Mouse (Mus musculus) neural tube, embryonic 12.5 days (tissue): ENCODE measurements around the gene Otx2. TPM values are rescaled to one million over a fixed set of nuclear protein-coding genes. Genes with fewer than 3 reads are reported as not detected.

Source experiments
- ATAC-seq: fragments of 200-750 bp; cut with Nextera tagmentation; 2 replicates; pipeline ENCODE4 v1.8.0; 2017; ENCODE audit warnings: low read depth, mild to moderate bottlenecking, moderate TSS enrichment, moderate library complexity; ENCODE audit not compliant: low FRiP score
- H3K27ac ChIP-seq: fragments of 300-500 bp; sonication (generic); 2 replicates; pipeline ENCODE4 v1.5.1; 2016
- H3K27me3 ChIP-seq: fragments of 300-500 bp; sonication (generic); replicated peaks from 2 replicates; pipeline ENCODE4 v1.6.1; 2016; ENCODE audit warnings: mild to moderate bottlenecking
- H3K36me3 ChIP-seq: fragments of 300-500 bp; sonication (generic); 2 replicates; pipeline ENCODE4 v1.6.1; 2016; ENCODE audit warnings: mild to moderate bottlenecking
- H3K4me1 ChIP-seq: fragments of 300-500 bp; sonication (generic); 2 replicates; pipeline ENCODE4 v1.6.1; 2016
- H3K4me2 ChIP-seq: fragments of 300-500 bp; sonication (generic); replicated peaks from 2 replicates; pipeline ENCODE4 v1.6.1; 2016; ENCODE audit warnings: mild to moderate bottlenecking
- H3K4me3 ChIP-seq: fragments of 300-500 bp; sonication (generic); 2 replicates; pipeline ENCODE4 v1.5.1; 2016
- H3K9ac ChIP-seq: fragments of 300-500 bp; sonication (generic); 2 replicates; pipeline ENCODE4 v1.6.1; 2016; ENCODE audit warnings: mild to moderate bottlenecking
- H3K9me3 ChIP-seq: fragments of 300-500 bp; sonication (generic); 2 replicates; pipeline ENCODE4 v1.6.1; 2016; ENCODE audit warnings: mild to moderate bottlenecking
- WGBS: fragments of 180-500 bp; shearing (Covaris S2); methylation state at CpG from one replicate; pipeline ENCODE4 v1.1.7; 2016; 5-methylcytosine and 5-hydroxymethylcytosine counted together
- polyA plus RNA-seq: library from polyadenylated mRNA; unstranded; fragments of >200 nt; fragmentation: Nextera tagmentation; extraction: Ambion mirVana; gene quantifications from 2 replicates; pipeline ENCODE4 v1.2.1, GENCODE M21; 2016

The Otx2 gene
- polyA plus RNA-seq, 1 experiment from 2014 or later, result not detected

DNA sequence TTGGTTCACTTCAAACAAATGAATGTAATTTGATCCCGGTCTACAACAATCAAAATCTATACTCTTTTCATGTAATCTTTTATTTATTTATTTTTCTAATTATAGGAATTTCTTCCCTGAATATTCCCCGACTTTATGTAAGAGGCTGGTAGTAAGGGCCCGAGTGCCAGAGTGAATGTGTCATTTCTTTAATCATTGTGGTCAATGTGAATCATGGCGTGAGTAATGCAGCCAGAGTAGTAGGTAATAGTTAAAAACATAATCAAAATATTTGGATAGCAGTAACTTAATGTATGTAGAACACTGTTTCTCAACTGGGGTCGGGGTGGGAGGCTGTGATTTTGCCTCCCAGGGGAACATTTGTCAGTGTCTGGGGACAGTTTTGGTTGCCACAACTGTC, 6.0 kb upstream of the Otx2 start:
- Histone ChIP-seq H3K4me1 (no peaks in the 10 kb centered on the region), H3K27ac (no peak overlapping the region), H3K36me3 (no peaks in the 10 kb centered on the region), H3K4me3 (no peak overlapping the region), H3K4me2 (no peak overlapping the region), H3K9ac (no peak overlapping the region), H3K27me3 (peaks cover 39% of the 10 kb centered on the region), H3K9me3 (no peaks in the 10 kb centered on the region)
- WGBS, result 79% methylated on average over 5 of the region's 5 CpGs
- no peak for ATAC-seq

DNA sequence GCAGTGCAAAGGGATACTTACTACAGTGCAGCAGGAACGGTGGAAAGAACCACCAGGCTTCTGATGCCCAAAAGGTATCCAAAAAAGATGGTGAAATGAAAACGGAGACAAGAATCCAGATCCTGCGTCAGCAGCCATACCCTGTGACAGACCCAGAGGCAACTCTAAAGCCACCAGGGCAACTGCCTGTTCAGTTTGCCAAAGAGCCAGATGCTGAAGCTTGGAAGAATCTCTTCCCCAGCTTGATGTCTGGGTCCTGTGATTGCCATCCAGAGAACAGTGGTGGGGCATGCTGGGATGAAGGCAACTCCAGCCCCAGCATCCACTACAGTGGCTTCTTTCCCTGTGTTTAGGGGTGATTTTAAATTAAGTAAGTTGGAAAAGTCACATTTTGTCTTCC, 5.1 kb upstream of the Otx2 start:
- H3K4me3 ChIP-seq, result no peak overlapping the region
- no peak overlapping the region for H3K27ac ChIP-seq
- H3K9ac ChIP-seq, result no peak overlapping the region
- no peaks in the 10 kb centered on the region for H3K36me3 ChIP-seq
- WGBS, result 89% methylated on average over 3 of the region's 3 CpGs
- 0 out of 2 replicates have a peak, but pooled peaks cover under 1% of the 10 kb centered on the region for H3K4me1 ChIP-seq
- no peaks in the 10 kb centered on the region for H3K9me3 ChIP-seq
- no peak overlapping the region for H3K4me2 ChIP-seq
- no peak for ATAC-seq
- H3K27me3 ChIP-seq, result peaks cover 48% of the 10 kb centered on the region

DNA sequence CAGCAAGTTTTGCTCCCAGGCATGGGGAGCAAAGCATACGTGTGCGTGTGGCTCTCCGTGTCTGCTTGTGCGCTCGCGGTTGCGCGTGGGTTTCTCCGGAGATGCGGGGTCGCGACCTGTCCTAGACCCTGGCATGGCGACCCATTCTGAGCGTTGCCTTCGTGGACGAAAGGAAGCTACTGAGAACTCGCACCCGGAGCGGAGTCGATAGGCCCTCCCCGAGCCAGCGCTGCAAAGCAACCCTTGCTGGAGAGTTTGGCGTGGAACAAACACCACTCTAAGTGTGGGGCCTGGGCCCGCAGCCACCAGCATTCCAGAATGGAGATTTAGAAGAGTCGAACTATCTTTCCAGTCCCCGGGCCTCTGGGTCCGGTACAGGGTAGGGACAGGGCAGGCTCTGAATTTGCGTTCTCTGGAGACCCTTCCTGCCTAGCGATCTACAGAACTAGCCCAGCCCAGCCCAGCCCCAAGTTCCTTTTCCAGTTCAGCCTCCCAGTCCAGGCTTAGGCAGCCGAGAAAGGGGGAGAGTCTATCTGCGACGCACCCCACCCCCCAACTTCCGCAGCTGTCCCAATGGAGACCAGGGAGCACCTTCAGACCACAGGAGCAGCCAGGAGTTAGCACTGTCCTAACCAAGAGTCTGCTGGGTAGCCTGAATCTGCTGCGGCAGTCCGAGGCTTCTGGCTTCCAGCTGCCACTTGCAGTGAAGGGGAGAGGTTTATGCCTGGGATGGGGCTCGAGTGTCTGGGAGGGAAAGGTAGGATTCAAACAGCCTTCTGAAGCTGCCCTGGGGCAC, 615 bp upstream of the Otx2 start:
- no peaks in the 10 kb centered on the region for H3K36me3 ChIP-seq
- H3K27me3 ChIP-seq, result peaks cover 93% of the 10 kb centered on the region
- 0 out of 2 replicates have a peak, but pooled peaks cover 4% of the 10 kb centered on the region for H3K4me1 ChIP-seq
- no peak overlapping the region for H3K9ac ChIP-seq
- H3K27ac ChIP-seq, result no peak overlapping the region
- no peaks in the 10 kb centered on the region for H3K9me3 ChIP-seq
- no peak overlapping the region for H3K4me2 ChIP-seq
- 2% methylated on average over 36 of the region's 36 CpGs for WGBS
- no peak for ATAC-seq
- no peak overlapping the region for H3K4me3 ChIP-seq

DNA sequence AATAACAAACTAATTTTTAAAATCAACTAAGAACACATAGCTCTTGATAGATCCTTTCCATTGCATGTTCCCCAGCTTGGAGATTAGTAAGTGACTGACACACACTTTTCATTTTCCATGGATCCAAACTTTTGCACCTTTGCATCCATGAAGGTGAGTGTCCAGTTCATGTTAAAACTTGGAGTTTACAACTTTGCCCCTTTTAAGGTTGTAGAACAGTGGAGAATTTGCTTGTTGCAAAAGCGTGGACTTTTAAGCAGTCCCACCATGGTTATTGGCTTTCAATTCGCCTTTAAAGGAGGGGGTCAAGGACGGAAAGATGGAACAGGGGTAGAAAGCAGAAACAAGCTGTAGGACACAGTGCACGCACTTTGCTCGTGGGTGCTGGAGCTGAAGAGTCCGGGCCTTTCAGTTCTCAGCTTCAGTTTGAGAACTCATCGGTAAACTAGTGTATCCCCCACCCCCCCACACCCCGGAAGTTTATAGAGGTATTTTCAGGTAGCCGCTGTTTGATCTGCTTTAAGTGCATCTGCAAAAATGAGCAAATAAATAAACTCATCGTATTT, 925 bp downstream of the Otx2 start:
- no peak overlapping the region for H3K9ac ChIP-seq
- 0 out of 2 replicates have a peak, but pooled peaks cover 4% of the 10 kb centered on the region for H3K4me1 ChIP-seq
- H3K4me2 ChIP-seq, result no peak overlapping the region
- H3K36me3 ChIP-seq, result no peaks in the 10 kb centered on the region
- no peak overlapping the region for H3K4me3 ChIP-seq
- no peak for ATAC-seq
- peaks cover 96% of the 10 kb centered on the region for H3K27me3 ChIP-seq
- 8% methylated on average over 10 of the region's 10 CpGs for WGBS
- no peaks in the 10 kb centered on the region for H3K9me3 ChIP-seq
- no peak overlapping the region for H3K27ac ChIP-seq

DNA sequence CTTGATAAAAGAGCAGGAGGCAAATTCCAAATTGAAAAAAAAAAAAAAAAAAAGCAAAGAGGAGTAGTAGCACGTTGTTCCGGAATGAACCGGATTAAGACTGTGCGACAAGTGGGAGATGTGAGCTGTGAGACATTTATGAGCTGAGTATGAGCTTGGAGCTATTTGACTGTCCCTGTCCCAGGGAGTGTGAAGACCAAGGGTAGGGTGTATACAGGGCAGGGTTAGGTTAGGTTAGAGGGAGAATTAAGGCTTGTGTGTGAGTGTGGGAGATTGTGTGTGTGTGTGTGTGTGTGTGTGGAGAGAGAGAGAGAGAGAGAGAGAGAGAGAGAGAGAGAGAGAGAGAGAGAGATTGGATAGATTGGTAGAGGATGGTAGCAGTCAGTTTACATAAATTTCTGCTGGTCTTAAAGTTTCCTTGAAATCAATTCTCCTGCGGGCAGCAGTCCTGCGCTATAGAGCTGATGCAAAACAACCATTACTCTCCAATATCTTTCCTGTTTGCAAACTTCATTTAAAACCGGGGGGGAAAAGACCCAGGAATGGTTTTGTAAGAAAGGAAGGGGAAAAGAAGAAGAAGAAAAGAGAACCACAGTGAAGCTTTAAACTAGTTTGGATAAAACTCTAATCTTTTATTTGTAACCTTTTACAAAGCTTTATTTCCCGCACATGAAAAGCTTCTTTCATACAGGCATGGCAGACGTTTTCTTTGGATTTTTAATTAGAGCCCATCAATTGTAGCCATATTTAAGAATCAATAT, 2.0 kb downstream of the Otx2 start:
- 17% methylated on average over 9 of the region's 9 CpGs for WGBS
- 0 out of 2 replicates have a peak, but pooled peaks cover 4% of the 10 kb centered on the region for H3K4me1 ChIP-seq
- no peaks in the 10 kb centered on the region for H3K36me3 ChIP-seq
- H3K27me3 ChIP-seq, result peaks cover 99% of the 10 kb centered on the region
- no peaks in the 10 kb centered on the region for H3K9me3 ChIP-seq
- no peak overlapping the region for H3K27ac ChIP-seq
- no peak for ATAC-seq
- H3K4me2 ChIP-seq, result no peak overlapping the region
- H3K4me3 ChIP-seq, result no peak overlapping the region
- no peak overlapping the region for H3K9ac ChIP-seq

DNA sequence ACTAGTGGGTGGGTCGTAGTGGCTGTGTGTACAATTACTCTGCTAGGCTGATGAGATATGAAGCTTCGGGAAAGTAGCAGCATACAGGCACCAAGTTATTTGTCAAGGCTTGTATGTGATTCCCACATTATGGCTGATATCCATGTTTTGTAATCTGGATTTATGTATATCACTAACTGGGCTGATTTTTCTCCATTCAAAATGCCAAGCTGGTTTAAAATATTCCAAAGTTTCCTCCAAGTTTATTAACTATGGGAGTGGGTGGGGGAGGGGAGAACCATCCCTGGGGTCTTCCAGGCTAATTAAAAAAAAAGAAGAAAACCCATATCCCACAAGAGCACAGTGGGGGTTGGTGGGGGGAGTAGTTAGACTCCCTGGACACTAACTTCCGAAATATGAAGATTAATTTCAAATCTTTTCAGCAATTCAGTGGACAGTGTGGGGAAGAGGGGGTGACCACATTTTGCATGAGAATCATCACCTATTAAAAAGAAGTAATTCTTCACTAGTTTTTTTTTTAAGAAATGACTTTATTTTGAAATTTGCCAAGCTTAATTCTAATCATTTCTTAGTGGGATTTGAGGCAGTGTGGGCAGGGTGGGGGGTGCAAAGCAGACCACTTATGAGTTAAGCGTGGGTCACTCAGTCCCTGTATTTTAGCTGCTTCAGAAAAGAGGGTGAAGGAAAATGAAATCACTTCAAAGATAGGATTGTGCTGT, 2.7 kb downstream of the Otx2 start:
- no peak for ATAC-seq
- H3K4me1 ChIP-seq, result 0 out of 2 replicates have a peak, but pooled peaks cover 4% of the 10 kb centered on the region
- no peak overlapping the region for H3K4me3 ChIP-seq
- no peaks in the 10 kb centered on the region for H3K9me3 ChIP-seq
- H3K27me3 ChIP-seq, result peaks cover 99% of the 10 kb centered on the region
- H3K4me2 ChIP-seq, result no peak overlapping the region
- H3K9ac ChIP-seq, result no peak overlapping the region
- no peaks in the 10 kb centered on the region for H3K36me3 ChIP-seq
- no peak overlapping the region for H3K27ac ChIP-seq
- 25% methylated on average over 4 of the region's 4 CpGs for WGBS

DNA sequence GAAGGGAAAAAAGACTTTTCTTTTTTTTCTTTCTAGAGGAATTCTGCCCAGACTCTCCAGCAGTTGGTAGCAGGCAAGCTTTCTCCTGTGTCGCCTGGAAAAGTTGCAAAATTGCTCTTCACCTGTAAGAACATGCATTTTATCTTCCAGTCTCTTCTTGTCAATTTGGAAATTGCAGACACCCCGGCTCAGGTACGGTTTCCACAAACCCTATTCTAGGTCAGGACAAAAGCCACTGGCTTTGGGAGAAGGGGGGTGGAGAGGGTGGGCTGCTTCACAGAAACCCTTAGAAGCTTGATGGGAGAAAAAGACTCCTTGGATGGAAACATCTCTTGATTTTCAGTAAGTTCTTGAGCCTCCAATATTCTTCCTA, 3.4 kb downstream of the Otx2 start:
- no peak overlapping the region for H3K27ac ChIP-seq
- H3K4me3 ChIP-seq, result no peak overlapping the region
- WGBS, result 3% methylated on average over 3 of the region's 3 CpGs
- H3K27me3 ChIP-seq, result peaks cover 99% of the 10 kb centered on the region
- no peaks in the 10 kb centered on the region for H3K36me3 ChIP-seq
- no peak overlapping the region for H3K9ac ChIP-seq
- H3K4me1 ChIP-seq, result 0 out of 2 replicates have a peak, but pooled peaks cover 4% of the 10 kb centered on the region
- H3K9me3 ChIP-seq, result no peaks in the 10 kb centered on the region
- no peak for ATAC-seq
- no peak overlapping the region for H3K4me2 ChIP-seq

DNA sequence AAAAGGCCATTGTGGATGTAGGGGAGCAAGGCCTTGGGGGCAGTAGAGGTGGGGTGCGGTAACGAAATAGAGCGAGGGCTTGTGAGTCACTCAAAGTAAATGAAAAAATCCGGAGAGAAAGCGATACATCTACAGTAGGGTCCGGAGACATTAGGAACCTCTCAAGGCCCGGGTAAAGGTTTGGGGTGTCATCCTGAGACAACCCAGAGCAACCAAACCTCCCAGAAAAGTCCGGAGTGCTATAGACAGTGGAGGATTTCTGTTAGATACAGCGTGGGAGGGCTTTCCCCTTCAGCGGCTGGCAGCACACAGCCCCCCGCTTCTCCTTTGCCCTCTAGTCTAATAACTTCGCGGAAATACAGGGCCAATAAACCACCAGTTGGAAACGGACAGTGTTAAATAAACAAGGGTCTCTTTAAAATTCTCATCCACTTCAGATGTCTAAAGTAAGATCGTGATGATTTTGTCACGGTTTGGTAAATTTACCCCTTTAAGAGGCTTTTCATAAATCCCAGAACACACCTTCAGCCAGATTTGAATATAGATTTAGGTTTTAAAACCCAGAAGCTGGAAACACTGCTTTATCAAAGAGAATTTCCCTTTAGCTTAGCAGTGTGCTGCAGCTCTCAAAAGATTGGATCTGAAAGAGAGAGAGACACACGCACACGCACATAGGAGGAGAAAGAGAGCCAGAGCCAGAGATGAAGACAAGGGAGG, 3.9 kb downstream of the Otx2 start:
- H3K4me3 ChIP-seq, result no peak overlapping the region
- H3K9ac ChIP-seq, result no peak overlapping the region
- no peak for ATAC-seq
- H3K9me3 ChIP-seq, result no peaks in the 10 kb centered on the region
- H3K4me1 ChIP-seq, result 0 out of 2 replicates have a peak, but pooled peaks cover 4% of the 10 kb centered on the region
- no peak overlapping the region for H3K27ac ChIP-seq
- H3K27me3 ChIP-seq, result peaks cover 98% of the 10 kb centered on the region
- no peaks in the 10 kb centered on the region for H3K36me3 ChIP-seq
- no peak overlapping the region for H3K4me2 ChIP-seq
- under 1% methylated on average over 18 of the region's 18 CpGs for WGBS

DNA sequence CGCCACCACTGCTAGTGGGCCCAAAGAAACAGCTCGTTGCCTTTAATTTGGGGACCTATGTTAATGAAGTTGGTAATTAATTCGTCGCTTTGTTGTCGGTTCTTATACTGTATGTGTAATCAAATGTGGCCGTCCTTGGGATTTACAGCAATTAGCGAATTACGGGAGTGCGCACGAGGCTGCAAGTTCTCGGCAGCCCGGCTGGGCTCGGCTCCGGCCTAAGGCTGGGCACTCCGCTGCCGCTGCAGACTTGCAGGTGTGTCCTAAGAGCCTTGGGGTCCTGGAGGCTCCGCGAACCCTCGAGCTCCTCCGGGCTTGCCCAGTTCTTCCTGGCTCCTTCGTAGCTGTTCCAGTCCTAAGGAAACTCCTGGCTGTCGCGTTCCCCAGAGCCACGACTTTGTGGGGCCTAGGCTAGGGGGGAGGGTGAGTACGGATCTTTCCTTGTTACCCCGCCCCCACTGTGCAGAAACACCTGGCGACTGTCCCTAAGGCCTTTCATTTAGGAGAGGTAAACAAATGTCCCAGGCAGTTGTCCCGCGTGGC, 4.8 kb downstream of the Otx2 start:
- WGBS, result under 1% methylated on average over 29 of the region's 29 CpGs
- no peaks in the 10 kb centered on the region for H3K36me3 ChIP-seq
- 0 out of 2 replicates have a peak, but pooled peaks cover 4% of the 10 kb centered on the region for H3K4me1 ChIP-seq
- H3K9ac ChIP-seq, result no peak overlapping the region
- H3K4me2 ChIP-seq, result no peak overlapping the region
- H3K9me3 ChIP-seq, result no peaks in the 10 kb centered on the region
- H3K27ac ChIP-seq, result no peak overlapping the region
- H3K4me3 ChIP-seq, result no peak overlapping the region
- ATAC-seq, result no peak
- H3K27me3 ChIP-seq, result peaks cover 95% of the 10 kb centered on the region

DNA sequence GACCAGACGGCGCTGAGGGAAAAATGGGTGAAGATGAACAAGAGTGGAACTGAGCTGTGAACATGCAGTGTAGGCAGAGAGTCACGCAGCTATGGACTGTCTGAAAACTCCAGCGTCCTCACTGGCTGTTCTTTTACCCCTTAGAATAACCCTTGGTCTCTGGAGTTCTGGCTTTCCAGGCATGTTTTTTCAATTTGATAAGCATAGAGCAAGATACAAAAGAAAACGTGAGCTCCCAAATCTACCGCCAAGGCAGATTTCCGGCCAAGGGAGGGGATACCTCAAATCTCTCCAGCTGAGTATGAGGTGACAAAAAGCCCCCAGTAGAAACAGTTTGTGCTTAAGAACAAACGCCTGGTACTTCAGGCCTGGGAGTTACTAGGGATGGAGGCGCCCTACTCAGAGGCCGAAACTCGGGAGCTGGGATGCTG, 5.6 kb downstream of the Otx2 start:
- no peak overlapping the region for H3K27ac ChIP-seq
- ATAC-seq, result no peak
- H3K4me1 ChIP-seq, result no peaks in the 10 kb centered on the region
- no peak overlapping the region for H3K4me2 ChIP-seq
- no peak overlapping the region for H3K4me3 ChIP-seq
- WGBS, result under 1% methylated on average over 11 of the region's 11 CpGs
- peaks cover 94% of the 10 kb centered on the region for H3K27me3 ChIP-seq
- H3K9me3 ChIP-seq, result no peaks in the 10 kb centered on the region
- no peaks in the 10 kb centered on the region for H3K36me3 ChIP-seq
- H3K9ac ChIP-seq, result no peak overlapping the region

DNA sequence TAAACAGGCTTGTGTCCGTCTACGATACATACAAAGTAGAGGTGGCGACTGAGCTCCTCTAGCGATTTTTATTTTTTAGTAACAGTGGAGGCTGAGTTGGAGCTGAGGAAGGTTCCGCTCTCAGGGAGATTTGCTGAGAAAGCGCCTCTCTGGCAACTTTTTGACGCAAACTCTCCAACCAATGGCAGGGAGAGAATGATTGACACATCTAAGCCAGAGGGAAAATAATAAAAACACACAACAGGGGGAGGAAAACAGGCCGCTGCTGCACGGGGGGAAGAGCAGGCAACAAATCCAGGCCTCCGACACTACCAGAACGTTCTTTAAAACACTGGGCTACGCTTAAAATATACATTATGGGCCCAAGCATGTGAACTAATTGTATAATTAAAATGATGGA, 6.2 kb downstream of the Otx2 start:
- no peaks in the 10 kb centered on the region for H3K36me3 ChIP-seq
- H3K4me2 ChIP-seq, result no peak overlapping the region
- H3K4me3 ChIP-seq, result no peak overlapping the region
- peaks cover 94% of the 10 kb centered on the region for H3K27me3 ChIP-seq
- no peak overlapping the region for H3K27ac ChIP-seq
- 1% methylated on average over 12 of the region's 12 CpGs for WGBS
- H3K9me3 ChIP-seq, result no peaks in the 10 kb centered on the region
- H3K4me1 ChIP-seq, result no peaks in the 10 kb centered on the region
- no peak for ATAC-seq
- no peak overlapping the region for H3K9ac ChIP-seq
